Mouse (Mus musculus) CH12.LX (cell line): ENCODE data around the gene Ism2. TPM values are rescaled to one million over a fixed set of nuclear protein-coding genes. Genes with fewer than 3 reads are reported as not detected.

Source experiments
- DNase-seq: peaks from one replicate; pipeline ENCODE4 v3.0.0-alpha.2; 2013; ENCODE audit errors: extremely low read depth
- H3K27ac ChIP-seq: 2 replicates; pipeline ENCODE4 v1.5.1; 2012; ENCODE audit warnings: low read depth, mild to moderate bottlenecking, control low read depth, moderate library complexity; ENCODE audit not compliant: insufficient read depth
- H3K27me3 ChIP-seq: replicated peaks from 2 replicates; pipeline ENCODE3; 2012; ENCODE audit warnings: inconsistent platforms
- H3K36me3 ChIP-seq, 2 experiments: replicated peaks in 1 of 2; 2 replicates each; pipeline versions ENCODE3 to v1.6.1; 2012; ENCODE audit warnings: inconsistent platforms in 1 of 2, low read length in 1 of 2, mild to moderate bottlenecking in 1 of 2, mixed read lengths in 1 of 2, moderate library complexity in 1 of 2; ENCODE audit not compliant: control insufficient read depth in 1 of 2, insufficient read depth in 1 of 2
- H3K4me1 ChIP-seq, 2 experiments: 2 replicates each; pipeline ENCODE4 v1.6.1; 2012; ENCODE audit warnings: inconsistent platforms in 1 of 2, moderate library complexity in 1 of 2; ENCODE audit not compliant: insufficient read depth in 2 of 2, control insufficient read depth in 1 of 2
- H3K4me2 ChIP-seq: 2 replicates; pipeline ENCODE4 v1.6.1; 2012; ENCODE audit warnings: low read depth, mild to moderate bottlenecking, control low read depth; ENCODE audit not compliant: poor library complexity, insufficient read depth, severe bottlenecking
- H3K4me3 ChIP-seq, 3 experiments: fragments of 150-350 bp in 1 of 3; sonication (generic) in 1 of 3; replicated peaks in 1 of 3; 2 replicates each; pipeline versions ENCODE3 to v1.5.1; 2011 to 2012; ENCODE audit warnings: low read depth in 2 of 3, low read length in 2 of 3, mild to moderate bottlenecking in 2 of 3, moderate library complexity in 2 of 3, control low read depth in 1 of 3, improper control_type of control experiment in 1 of 3, inconsistent platforms in 1 of 3, mixed read lengths in 1 of 3; ENCODE audit not compliant: poor library complexity in 1 of 3
- H3K79me2 ChIP-seq: replicated peaks from 2 replicates; pipeline ENCODE4 v1.6.1; 2012; ENCODE audit warnings: mild to moderate bottlenecking, moderate library complexity; ENCODE audit not compliant: control insufficient read depth, poor library complexity, insufficient read depth, severe bottlenecking; ENCODE audit errors: extremely low read depth
- H3K9ac ChIP-seq: 2 replicates; pipeline ENCODE4 v1.6.1; 2012; ENCODE audit warnings: low read depth, mild to moderate bottlenecking, control low read depth, moderate library complexity; ENCODE audit not compliant: insufficient read depth
- H3K9me3 ChIP-seq: replicated peaks from 2 replicates; pipeline ENCODE3; 2012; ENCODE audit warnings: low read length, inconsistent platforms, mixed read lengths
- BHLHE40 ChIP-seq: IDR thresholded peaks from 2 replicates; pipeline ENCODE4 v1.6.1; 2011; ENCODE audit warnings: mild to moderate bottlenecking, low read depth, low read length, improper control_type of control experiment
- CHD1 ChIP-seq: IDR thresholded peaks from 2 replicates; pipeline ENCODE4 v1.6.1; 2012; ENCODE audit warnings: low read depth, low read length, improper control_type of control experiment, inconsistent platforms
- CHD2 ChIP-seq: IDR thresholded peaks from 2 replicates; pipeline ENCODE4 v1.6.1; 2011; ENCODE audit warnings: low read length, improper control_type of control experiment
- ELF1 ChIP-seq: IDR thresholded peaks from 2 replicates; pipeline ENCODE4 v1.6.1; 2014; ENCODE audit warnings: low read depth, mild to moderate bottlenecking, inconsistent platforms, low read length, improper control_type of control experiment
- EP300 ChIP-seq: IDR thresholded peaks from 2 replicates; pipeline ENCODE4 v1.6.1; 2011; ENCODE audit warnings: low read length, improper control_type of control experiment
- ETS1 ChIP-seq: conservative IDR thresholded peaks from 2 replicates; pipeline ENCODE4 v1.6.1; 2012; ENCODE audit warnings: low read depth, mild to moderate bottlenecking, inconsistent platforms, low read length, improper control_type of control experiment, moderate library complexity
- HCFC1 ChIP-seq: IDR thresholded peaks from 2 replicates; pipeline ENCODE4 v1.6.1; 2012; ENCODE audit warnings: low read depth, mild to moderate bottlenecking, inconsistent platforms, low read length, improper control_type of control experiment
- JUN ChIP-seq: IDR thresholded peaks from 2 replicates; pipeline ENCODE4 v1.6.1; 2011; ENCODE audit warnings: low read depth, mild to moderate bottlenecking, low read length, improper control_type of control experiment, moderate library complexity; ENCODE audit not compliant: insufficient read depth
- MAFK ChIP-seq: IDR thresholded peaks from 2 replicates; pipeline ENCODE4 v1.6.1; 2011; ENCODE audit warnings: low read length, improper control_type of control experiment; ENCODE audit not compliant: insufficient replicate concordance
- MAX ChIP-seq: IDR thresholded peaks from 2 replicates; pipeline ENCODE4 v1.6.1; 2011; ENCODE audit warnings: low read length, improper control_type of control experiment
- MXI1 ChIP-seq: IDR thresholded peaks from 2 replicates; pipeline ENCODE4 v1.6.1; 2011; ENCODE audit warnings: mild to moderate bottlenecking, low read depth, low read length, improper control_type of control experiment
- MYC ChIP-seq: IDR thresholded peaks from 2 replicates; pipeline ENCODE4 v1.6.1; 2011; ENCODE audit warnings: low read depth, mild to moderate bottlenecking, improper control_type of control experiment, low read length
- NELFE ChIP-seq: IDR thresholded peaks from 2 replicates; pipeline ENCODE4 v1.6.1; 2011; ENCODE audit warnings: low read depth, low read length, improper control_type of control experiment
- PAX5 ChIP-seq: IDR thresholded peaks from 2 replicates; pipeline ENCODE4 v1.6.1; 2012; ENCODE audit warnings: low read length, inconsistent platforms, mixed read lengths
- RCOR1 ChIP-seq: conservative IDR thresholded peaks from 2 replicates; pipeline ENCODE4 v1.6.1; 2012; ENCODE audit warnings: low read depth, mild to moderate bottlenecking, inconsistent platforms, low read length, improper control_type of control experiment
- SIN3A ChIP-seq: IDR thresholded peaks from 2 replicates; pipeline ENCODE4 v1.6.1; 2012; ENCODE audit warnings: low read length, improper control_type of control experiment, inconsistent platforms
- TCF12 ChIP-seq: IDR thresholded peaks from 2 replicates; pipeline ENCODE4 v1.6.1; 2014; ENCODE audit warnings: low read depth, mild to moderate bottlenecking, inconsistent platforms, low read length, improper control_type of control experiment
- UBTF ChIP-seq: IDR thresholded peaks from 2 replicates; pipeline ENCODE4 v1.6.1; 2012; ENCODE audit warnings: low read depth, mild to moderate bottlenecking, inconsistent platforms, low read length, improper control_type of control experiment, moderate library complexity
- ZC3H11A ChIP-seq: IDR thresholded peaks from 2 replicates; pipeline ENCODE4 v1.6.1; 2012; ENCODE audit warnings: low read depth, mild to moderate bottlenecking, inconsistent platforms, low read length, improper control_type of control experiment
- ZMIZ1 ChIP-seq: IDR thresholded peaks from 2 replicates; pipeline ENCODE4 v1.6.1; 2012; ENCODE audit warnings: low read depth, mild to moderate bottlenecking, inconsistent platforms, low read length, improper control_type of control experiment
- ZNF384 ChIP-seq: IDR thresholded peaks from 2 replicates; pipeline ENCODE4 v1.6.1; 2012; ENCODE audit warnings: low read depth, low read length, improper control_type of control experiment, inconsistent platforms
- dilution Hi-C: fragments of 300-500 bp; cut with MboI; formaldehyde crosslinking; loops from 2 replicates; pipeline ENCODE4 v1.14.3; 2020; ENCODE audit warnings: low sequenced_read_pairs; ENCODE audit not compliant: extremely low pct_unique_long_range_greater_than_20kb, extremely low pct_ligation_motif_present
- in situ Hi-C: fragments of 300-500 bp; cut with MboI; formaldehyde crosslinking; loops from 3 replicates; pipeline ENCODE4 v1.14.3; 2019; ENCODE audit warnings: low sequenced_read_pairs, low pct_ligation_motif_present, low pct_unique_long_range_greater_than_20kb, mixed read lengths
- polyA plus RNA-seq: library from polyadenylated mRNA; unstranded; fragments of >175 nt; gene quantifications from 2 replicates; pipeline ENCODE4 v1.2.1, GENCODE M21; 2012; ENCODE audit warnings: low read depth; ENCODE audit not compliant: insufficient read length
- total RNA-seq, 2 experiments: library from RNA; depleted of rRNA; stranded (reverse); fragments of 300-350 nt in 1 of 2; fragments of >200 nt in 1 of 2; gene quantifications; 2 replicates each; pipeline ENCODE4 v1.2.3; 2012 to 2014

Gene Ism2
- total and polyA plus RNA-seq, 3 experiments = 0.08 TPM; not detected in 2

DNA sequence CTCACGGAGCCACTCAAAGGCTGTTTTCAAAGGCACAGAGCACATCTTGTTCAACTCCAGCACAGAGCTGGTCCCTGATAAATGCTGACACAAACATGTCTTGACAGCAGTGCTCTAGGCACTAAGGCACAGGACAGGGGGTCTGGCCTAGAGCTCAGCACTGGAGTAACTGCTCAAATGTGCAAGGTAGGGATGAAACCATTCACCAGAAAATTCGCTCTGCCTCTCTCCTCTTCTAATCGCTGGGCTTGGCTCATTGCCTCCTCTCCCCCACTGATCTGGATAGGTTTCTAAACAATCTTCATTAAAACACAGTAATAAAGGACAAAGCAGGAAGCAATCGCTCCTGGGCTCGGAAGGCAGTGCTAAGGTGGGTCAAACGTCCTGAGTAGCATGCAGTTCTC lies 31.6 kb upstream of the Ism2 start:
- Histone ChIP-seq H3K27ac (peak overlapping the region; percentile 43), H3K4me1 (peaks cover 19 to 60% of the 10 kb centered on the region in 2 experiments), H3K36me3 (peaks cover 0 to 15% of the 10 kb centered on the region in 2 experiments), H3K4me3 (no peak overlapping the region), H3K9ac (no peak overlapping the region), H3K9me3 (no peaks in the 10 kb centered on the region), H3K4me2 (no peak overlapping the region), H3K27me3 (no peaks in the 10 kb centered on the region), H3K79me2 (no peaks in the 10 kb centered on the region)
- dilution Hi-C loops = no loop called here
- DNase-seq = no peak
- in situ Hi-C loops = no loop called here
- TF ChIP-seq UBTF (no peak), MXI1 (no peak)

DNA sequence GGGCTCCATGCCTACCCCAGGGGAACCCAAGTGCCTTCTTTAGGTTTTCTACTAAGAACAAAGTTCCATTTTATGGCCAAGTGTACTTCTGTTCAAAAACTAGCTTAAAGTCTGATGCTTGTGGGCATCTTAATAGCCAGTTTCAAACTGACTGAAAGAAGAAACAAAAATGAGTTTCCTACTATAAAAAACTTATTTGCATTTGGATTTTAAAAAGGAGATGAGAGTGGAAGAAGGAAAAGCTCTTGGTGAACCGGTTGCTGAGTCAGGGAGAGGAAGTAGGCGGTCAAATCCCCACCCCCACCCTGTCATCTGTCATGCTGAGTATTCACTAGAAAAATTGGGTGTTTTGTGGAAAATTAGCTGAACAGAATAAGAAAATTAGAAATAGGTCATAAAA lies 30.7 kb upstream of the Ism2 start:
- H3K4me1 ChIP-seq = peaks cover 19 to 62% of the 10 kb centered on the region in 2 experiments
- TF ChIP-seq MAX (no peak), HCFC1 (peak; percentile 55), ZC3H11A (no peak), MAFK (peak; percentile 95), NELFE (no peak), CHD2 (peak; percentile 90), SIN3A (peak; percentile 83; the same call in 1 of the 2 replicates), PAX5 (no peak), JUN (0 out of 2 replicates have a peak, but pooled peaks have one; percentile 11), ZNF384 (peak; percentile 63), TCF12 (peak; percentile 30; the same call in 1 of the 2 replicates), ETS1 (peak; percentile 47), ZMIZ1 (no peak), RCOR1 (no peak), CHD1 (peak; percentile 76; the same call in 1 of the 2 replicates), EP300 (peak; percentile 55), MYC (peak; percentile 38; the same call in 1 of the 2 replicates), MXI1 (peak; percentile 67; the same call in 1 of the 2 replicates), ELF1 (peak; percentile 37; the same call in 1 of the 2 replicates), BHLHE40 (peak; percentile 12; the same call in 1 of the 2 replicates)
- H3K27me3 ChIP-seq = no peaks in the 10 kb centered on the region
- peak overlapping the region; percentile 23; the same call in 1 of the 2 replicates for H3K9ac ChIP-seq
- peaks cover 0 to 12% of the 10 kb centered on the region in 2 experiments for H3K36me3 ChIP-seq
- H3K79me2 ChIP-seq = no peaks in the 10 kb centered on the region
- DNase-seq = peak; percentile 83
- peak overlapping the region in 1 of 3 experiments; percentile 25 for H3K4me3 ChIP-seq
- peak overlapping the region; percentile 94 for H3K4me2 ChIP-seq
- H3K9me3 ChIP-seq = no peaks in the 10 kb centered on the region
- peak overlapping the region; percentile 62 for H3K27ac ChIP-seq
- dilution Hi-C loops = no loop called here
- in situ Hi-C loops = no loop called here
